Mouse (Mus musculus) brain, adult 10 weeks (tissue): ENCODE data around the gene Gm9733. TPM values are rescaled to one million over a fixed set of nuclear protein-coding genes. Genes with fewer than 3 reads are reported as not detected.

Experiments
- polyA plus RNA-seq: library from polyadenylated mRNA; stranded (reverse); fragments of 350-450 nt; fragmentation: Illumina TruSeq; extraction: RNeasy Lipid Tissue Mini Kit (QIAGEN cat#74804); gene quantifications from one replicate; pipeline ENCODE4 v1.2.3, GENCODE M21; 2015; ENCODE audit warnings: low read depth, low replicate concordance

Gene Gm9733
- polyA plus RNA-seq = not detected

DNA sequence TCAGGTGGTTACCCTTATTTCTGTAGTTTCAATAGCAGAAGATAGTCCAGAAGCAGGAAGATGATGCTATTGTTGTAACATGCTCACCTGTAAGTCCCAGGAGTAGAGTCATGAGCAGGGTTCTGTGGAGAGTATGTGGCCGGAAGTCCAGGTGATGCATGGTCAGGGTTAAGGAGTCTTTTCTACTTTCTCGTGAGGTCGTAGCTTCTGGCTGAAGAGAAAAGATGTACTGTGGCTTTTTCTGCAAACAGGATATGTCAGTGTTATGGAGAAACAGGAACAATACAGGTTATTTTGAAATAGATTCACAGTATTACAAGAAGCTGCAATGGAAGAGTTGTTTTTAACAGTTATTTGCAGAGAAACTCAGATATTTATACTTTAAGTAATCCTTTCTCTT lies at the start of gene Gm9733:
Gm9733 (minus strand) TSS at position 240 of the 400 bp plus-strand sequence.

Other genes with a start within 250 kb of the Gm9733 start
- gene Sirpb1a, start 94.2 kb upstream of the Gm9733 start, polyA plus RNA-seq = not detected
- not detected for gene Sirpb1b, start 242.8 kb upstream of the Gm9733 start, polyA plus RNA-seq